Comparison of ENCODE assay signal across 23 mouse cellular contexts in the genomic region with DNA sequence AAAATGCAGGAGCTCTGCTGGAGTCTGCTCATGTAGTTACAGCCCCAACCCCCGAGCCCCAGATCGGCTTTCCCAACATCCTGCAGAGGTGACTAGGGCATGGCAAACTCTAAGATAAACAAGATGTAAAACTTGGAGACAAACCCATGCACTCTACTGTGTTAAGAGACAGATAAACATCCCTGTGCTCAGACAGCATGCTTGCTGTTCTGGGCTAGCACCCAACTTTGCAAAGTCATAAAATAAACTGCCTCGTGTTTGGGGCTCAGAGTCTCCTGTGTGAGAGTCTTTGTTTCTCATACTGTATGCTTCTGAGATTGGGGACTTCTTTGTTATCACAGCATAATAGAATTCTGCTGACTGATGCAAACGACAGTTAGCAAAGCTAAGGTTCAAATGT.
"Had no signal": no experiment of that assay in that cellular context is flagged by ENCODE, and none has a peak within 500 bp of the region (broad histone marks: within the 10 kb centered on the region; RNA-seq: fewer than 3 reads in every experiment).

No protein-coding gene starts in this region.

- H3K4me3 ChIP-seq: kidney, embryonic 15.5 days; layer of hippocampus, adult 2 months; lung, embryonic 15.5 days; megakaryocyte, embryonic 14.5 days; midbrain, embryonic 12.5 days; midbrain, embryonic 15.5 days; neural tube, embryonic 12.5 days; neural tube, embryonic 15.5 days had no signal

- H3K4me1 ChIP-seq: kidney, embryonic 15.5 days; lung, embryonic 15.5 days; midbrain, embryonic 12.5 days; midbrain, embryonic 15.5 days; neural tube, embryonic 12.5 days; neural tube, embryonic 15.5 days had no signal

- ATAC-seq: inflammation-experienced regulatory T-cells, adult 6 months; liver, postnatal 0 days; midbrain, embryonic 15.5 days had no signal

- H3K36me3 ChIP-seq: kidney, embryonic 15.5 days; lung, embryonic 15.5 days; midbrain, embryonic 12.5 days; midbrain, embryonic 15.5 days; neural tube, embryonic 12.5 days; neural tube, embryonic 15.5 days had no signal

- DNase-seq: kidney, adult 11 months; kidney, adult 8-10 months; kidney, postnatal 25 days; layer of hippocampus, adult 9-11 months; liver, postnatal 0 days; right cerebral cortex, adult 18-20 months; right cerebral cortex, postnatal 14 days; right cerebral cortex, postnatal 4 days; thymus, adult 2 months; thymus, postnatal 14 days; thymus, postnatal 4 days had no signal

- H3K27me3 ChIP-seq: kidney, embryonic 15.5 days; lung, embryonic 15.5 days; midbrain, embryonic 12.5 days; midbrain, embryonic 15.5 days; neural tube, embryonic 12.5 days; neural tube, embryonic 15.5 days had no signal

- H3K27ac ChIP-seq: kidney, embryonic 15.5 days; layer of hippocampus, adult 2 months; liver, embryonic 14.5 days; lung, embryonic 15.5 days; macrophage; midbrain, embryonic 12.5 days; midbrain, embryonic 15.5 days; neural tube, embryonic 12.5 days; neural tube, embryonic 15.5 days; stomach, postnatal 0 days had no signal

- H3K9me3 ChIP-seq: kidney, embryonic 15.5 days; lung, embryonic 15.5 days; midbrain, embryonic 12.5 days; neural tube, embryonic 12.5 days; neural tube, embryonic 15.5 days had no signal

- H3K4me2 ChIP-seq: kidney, embryonic 15.5 days; lung, embryonic 15.5 days; midbrain, embryonic 12.5 days; midbrain, embryonic 15.5 days; neural tube, embryonic 12.5 days; neural tube, embryonic 15.5 days had no signal

- H3K9ac ChIP-seq: kidney, embryonic 15.5 days; liver, embryonic 14.5 days; liver, postnatal 0 days; lung, embryonic 15.5 days; midbrain, embryonic 12.5 days; midbrain, embryonic 15.5 days; neural tube, embryonic 12.5 days; neural tube, embryonic 15.5 days had no signal
